Mouse (Mus musculus): ENCODE data around the gene Kcnip4.
A peak's percentile ranks its signal among the peaks of the same experiment; 100 is the strongest.

- TF ChIP-seq EP300 (IDR thresholded peaks at IDR 0.05; ENCODE audit: low read depth in 1 of 2, low read length in 2 of 2) (no peak), E2F4 (IDR thresholded peaks at IDR 0.05; ENCODE audit: borderline replicate concordance, low read depth, low read length) (no peak), MAZ (IDR thresholded peaks at IDR 0.05; ENCODE audit: low read depth, low read length) (no peak), CTCF (IDR thresholded peaks at IDR 0.05 in 2 of 3, conservative IDR thresholded peaks at IDR 0.05 in 1 of 3; ENCODE audit: control insufficient read depth in 1 of 3, insufficient read depth in 1 of 3, low read depth in 2 of 3, low read length in 3 of 3, poor library complexity in 1 of 3, severe bottlenecking in 1 of 3) (peak; percentile 19 to 70 (median 28)), MXI1 (IDR thresholded peaks at IDR 0.05; ENCODE audit: low read depth, low read length) (no peak), POLR2A (IDR thresholded peaks at IDR 0.05; ENCODE audit: control insufficient read depth in 1 of 2, insufficient read depth in 1 of 2, low read depth in 1 of 2, low read length in 2 of 2, poor library complexity in 1 of 2) (no peak), ZKSCAN1 (IDR thresholded peaks at IDR 0.05; ENCODE audit: low read depth, low read length) (no peak), CHD2 (IDR thresholded peaks at IDR 0.05; ENCODE audit: low read length) (no peak), GATA1 (IDR thresholded peaks at IDR 0.05; ENCODE audit: low read depth, low read length) (no peak), POLR2AphosphoS2 (IDR thresholded peaks at IDR 0.05; ENCODE audit: low read length) (no peak), ELF1 (IDR thresholded peaks at IDR 0.05; ENCODE audit: low read depth, low read length) (no peak), SMC3 (IDR thresholded peaks at IDR 0.05; ENCODE audit: low read depth, low read length) (peak; percentile 64)
These were observed 155.9 kb downstream of the Kcnip4 start for GRCm38 (mm10) chr5:49368636-49369423.

Measured in MEL (cell line).